Mouse (Mus musculus): ENCODE results near the gene Dyrk3. TPM values are rescaled to one million over a fixed set of nuclear protein-coding genes. Genes with fewer than 3 reads are reported as not detected.

The Dyrk3 gene
- polyA plus RNA-seq, 1 experiment, result not detected

GRCm38 (mm10) chr1:131142472-131142871 lies 4.3 kb upstream of the Dyrk3 start:
- Histone ChIP-seq H3K4me3 (ENCODE audit: insufficient read depth, low read depth, low read length) (no peak overlapping the region), H3K4me1 (ENCODE audit: control insufficient read depth, insufficient read depth, low read length) (no peaks in the 10 kb centered on the region), H3K27ac (ENCODE audit: insufficient read depth, low read depth, low read length) (no peak overlapping the region)
- TF ChIP-seq CTCF (IDR thresholded peaks at IDR 0.05; ENCODE audit: insufficient read depth, low read depth, low read length), result no peak
- no peak for TF ChIP-seq POLR2A (IDR thresholded peaks at IDR 0.05; ENCODE audit: insufficient read depth, low read depth, low read length)
- WGBS, result 97% methylated on average over 1 of the region's 1 CpGs

GRCm38 (mm10) chr1:131141449-131141848 lies 3.3 kb upstream of the Dyrk3 start:
- 80% methylated on average over 2 of the region's 2 CpGs for WGBS
- H3K4me3 ChIP-seq (ENCODE audit: insufficient read depth, low read depth, low read length), result no peak overlapping the region
- TF ChIP-seq POLR2A (IDR thresholded peaks at IDR 0.05; ENCODE audit: insufficient read depth, low read depth, low read length), result no peak
- TF ChIP-seq CTCF (IDR thresholded peaks at IDR 0.05; ENCODE audit: insufficient read depth, low read depth, low read length), result no peak
- no peak overlapping the region for H3K27ac ChIP-seq (ENCODE audit: insufficient read depth, low read depth, low read length)
- no peaks in the 10 kb centered on the region for H3K4me1 ChIP-seq (ENCODE audit: control insufficient read depth, insufficient read depth, low read length)

DNA sequence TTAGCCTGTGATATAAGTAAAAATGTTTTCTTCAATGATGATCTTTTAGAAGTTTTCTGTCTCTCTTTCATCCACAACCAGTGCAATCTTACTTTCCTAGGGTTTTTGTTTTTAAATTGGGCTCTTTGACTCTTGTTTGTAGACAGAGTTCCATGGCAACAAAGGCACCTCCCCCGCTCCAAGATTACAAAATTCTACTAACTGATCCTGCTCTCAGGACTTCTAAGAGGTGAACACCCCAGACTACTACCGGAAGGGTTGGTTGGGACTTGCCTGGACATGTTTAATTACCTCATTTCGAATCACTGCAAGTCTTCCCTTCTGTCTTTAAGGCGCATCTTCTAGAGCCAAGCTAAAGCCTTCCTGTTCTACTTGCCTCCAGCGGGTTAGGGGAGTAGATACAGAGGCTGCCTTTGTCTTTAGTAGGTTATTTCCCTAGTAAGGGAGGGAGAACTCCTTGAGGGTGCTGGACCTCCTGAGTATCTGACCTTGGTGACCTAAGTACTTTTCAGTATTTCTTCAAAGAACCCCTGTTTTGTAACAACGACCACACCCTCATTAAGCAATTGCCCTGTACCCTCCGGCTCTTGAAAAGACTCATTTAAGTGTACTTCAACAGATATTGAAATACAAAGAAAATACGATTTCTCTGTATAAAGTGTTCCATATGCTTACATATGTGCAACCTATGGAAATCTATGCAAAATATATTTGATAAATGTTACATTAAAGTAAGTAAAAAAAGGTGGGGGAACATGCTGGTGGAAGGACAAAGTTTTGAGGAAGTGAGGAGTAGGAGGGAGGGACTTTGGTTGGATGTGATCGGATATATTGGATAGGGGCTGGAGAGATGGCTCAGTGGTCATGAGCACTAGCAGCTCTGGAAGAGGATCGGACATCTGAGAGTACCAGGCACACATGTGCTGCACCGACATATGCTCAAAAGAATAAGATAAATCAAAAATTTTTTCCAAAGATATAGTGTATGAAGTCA lies 1.3 kb upstream of the Dyrk3 start:
- H3K27ac ChIP-seq (ENCODE audit: insufficient read depth, low read depth, low read length), result no peak overlapping the region
- TF ChIP-seq CTCF (IDR thresholded peaks at IDR 0.05; ENCODE audit: insufficient read depth, low read depth, low read length) (no peak), POLR2A (IDR thresholded peaks at IDR 0.05; ENCODE audit: insufficient read depth, low read depth, low read length) (no peak)
- 70% methylated on average over 11 of the region's 11 CpGs for WGBS
- H3K4me3 ChIP-seq (ENCODE audit: insufficient read depth, low read depth, low read length), result no peak overlapping the region
- peaks cover 4% of the 10 kb centered on the region for H3K4me1 ChIP-seq (ENCODE audit: control insufficient read depth, insufficient read depth, low read length)

DNA sequence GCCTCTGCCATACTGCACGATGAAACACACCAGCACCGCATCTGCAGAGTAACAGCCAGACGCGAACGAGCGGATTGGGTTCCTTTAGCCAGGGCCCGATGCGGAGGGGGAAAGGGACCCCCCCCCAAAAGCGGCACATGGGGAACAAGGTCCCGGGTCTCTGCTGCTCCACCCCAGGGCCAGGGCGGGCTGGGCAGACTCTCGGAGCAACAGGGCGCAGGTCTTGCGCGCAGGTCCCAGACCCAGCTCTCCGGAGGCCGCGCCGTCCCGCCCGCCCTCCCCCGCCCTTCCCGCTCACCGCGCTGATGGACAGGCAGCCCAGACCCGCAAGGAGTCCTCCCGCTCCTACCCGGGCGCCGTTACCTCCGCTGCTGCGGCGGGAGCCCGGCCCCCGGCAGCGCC lies 422 bp downstream of the Dyrk3 start:
- under 1% methylated on average over 29 of the region's 36 CpGs for WGBS
- no peak for TF ChIP-seq CTCF (IDR thresholded peaks at IDR 0.05; ENCODE audit: insufficient read depth, low read depth, low read length)
- TF ChIP-seq POLR2A (IDR thresholded peaks at IDR 0.05; ENCODE audit: insufficient read depth, low read depth, low read length), result no peak
- Histone ChIP-seq H3K27ac (ENCODE audit: insufficient read depth, low read depth, low read length) (no peak overlapping the region), H3K4me1 (ENCODE audit: control insufficient read depth, insufficient read depth, low read length) (peaks cover 6% of the 10 kb centered on the region), H3K4me3 (ENCODE audit: insufficient read depth, low read depth, low read length) (peak overlapping the region; percentile 74)

DNA sequence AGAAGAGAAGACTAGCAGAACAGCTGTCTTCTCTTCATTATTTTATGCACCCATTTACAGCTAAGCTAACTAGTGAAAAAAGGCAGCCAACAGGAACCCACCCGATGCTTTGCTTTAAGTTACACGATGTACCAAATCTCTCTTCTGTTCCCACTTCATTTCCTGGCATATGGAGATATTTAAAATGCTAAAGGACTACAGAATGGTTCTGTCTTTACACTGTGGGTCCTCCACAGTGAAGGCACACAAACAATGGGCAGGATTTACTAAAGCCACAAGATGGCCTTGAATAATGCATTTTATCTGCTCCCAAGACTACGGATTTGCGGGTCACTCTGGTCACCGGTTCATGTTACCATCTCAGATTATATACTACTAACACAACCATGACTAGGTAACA lies 1.0 kb downstream of the Dyrk3 start:
- no peak overlapping the region for H3K27ac ChIP-seq (ENCODE audit: insufficient read depth, low read depth, low read length)
- H3K4me3 ChIP-seq (ENCODE audit: insufficient read depth, low read depth, low read length), result no peak overlapping the region
- H3K4me1 ChIP-seq (ENCODE audit: control insufficient read depth, insufficient read depth, low read length), result peaks cover 6% of the 10 kb centered on the region
- TF ChIP-seq CTCF (IDR thresholded peaks at IDR 0.05; ENCODE audit: insufficient read depth, low read depth, low read length) (no peak), POLR2A (IDR thresholded peaks at IDR 0.05; ENCODE audit: insufficient read depth, low read depth, low read length) (no peak)
- 21% methylated on average over 5 of the region's 5 CpGs for WGBS

- Histone ChIP-seq H3K27ac (ENCODE audit: insufficient read depth, low read depth, low read length) (no peak overlapping the region), H3K4me3 (ENCODE audit: insufficient read depth, low read depth, low read length) (no peak overlapping the region), H3K4me1 (ENCODE audit: control insufficient read depth, insufficient read depth, low read length) (peaks cover 6% of the 10 kb centered on the region)
- no peak for TF ChIP-seq POLR2A (IDR thresholded peaks at IDR 0.05; ENCODE audit: insufficient read depth, low read depth, low read length)
- TF ChIP-seq CTCF (IDR thresholded peaks at IDR 0.05; ENCODE audit: insufficient read depth, low read depth, low read length), result no peak
- WGBS, result 69% methylated on average over 10 of the region's 10 CpGs
These were observed 2.0 kb downstream of the Dyrk3 start for GRCm38 (mm10) chr1:131135960-131136629.

- 33% methylated on average over 8 of the region's 8 CpGs for WGBS
- no peak overlapping the region for H3K4me3 ChIP-seq (ENCODE audit: insufficient read depth, low read depth, low read length)
- no peak for TF ChIP-seq CTCF (IDR thresholded peaks at IDR 0.05; ENCODE audit: insufficient read depth, low read depth, low read length)
- H3K4me1 ChIP-seq (ENCODE audit: control insufficient read depth, insufficient read depth, low read length), result peaks cover 6% of the 10 kb centered on the region
- peak overlapping the region; percentile 52; the same call in 1 of the 2 replicates for H3K27ac ChIP-seq (ENCODE audit: insufficient read depth, low read depth, low read length)
These were observed 3.1 kb downstream of the Dyrk3 start for GRCm38 (mm10) chr1:131134942-131135522.

DNA sequence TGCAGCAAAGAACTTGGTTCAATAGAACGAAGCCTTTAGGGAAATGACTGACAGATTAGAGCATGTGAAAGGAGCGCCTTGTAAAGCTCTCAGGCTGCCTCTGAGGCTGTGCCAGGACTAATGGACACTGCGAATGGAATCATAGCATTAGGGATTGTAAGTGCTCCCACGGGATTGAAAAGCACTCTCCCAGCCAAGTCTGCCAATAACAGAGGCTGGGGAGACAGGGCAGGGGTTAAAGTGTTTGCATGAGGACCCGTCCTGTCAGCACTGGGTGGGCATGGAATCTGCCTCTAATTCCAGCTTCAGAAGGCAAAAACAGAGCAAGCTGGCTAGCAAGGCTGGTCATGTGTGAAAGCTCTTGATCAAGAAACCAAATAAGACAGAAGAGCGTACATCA lies 3.9 kb downstream of the Dyrk3 start:
- H3K4me1 ChIP-seq (ENCODE audit: control insufficient read depth, insufficient read depth, low read length), result peaks cover 6% of the 10 kb centered on the region
- H3K4me3 ChIP-seq (ENCODE audit: insufficient read depth, low read depth, low read length), result no peak overlapping the region
- no peak overlapping the region for H3K27ac ChIP-seq (ENCODE audit: insufficient read depth, low read depth, low read length)
- WGBS, result 61% methylated on average over 6 of the region's 6 CpGs
- TF ChIP-seq POLR2A (IDR thresholded peaks at IDR 0.05; ENCODE audit: insufficient read depth, low read depth, low read length), result no peak
- TF ChIP-seq CTCF (IDR thresholded peaks at IDR 0.05; ENCODE audit: insufficient read depth, low read depth, low read length), result no peak
